Mouse (Mus musculus) gonadal fat pad, adult 2 months (tissue): ENCODE measurements around the gene Zfp462. TPM values are rescaled to one million over a fixed set of nuclear protein-coding genes. Genes with fewer than 3 reads are reported as not detected.

ENCODE experiments used
- DNase-seq: peaks from one replicate; pipeline ENCODE4 v3.0.0-alpha.2; 2012; ENCODE audit warnings: low read depth
- polyA plus RNA-seq: library from polyadenylated mRNA; depleted of rRNA; stranded (reverse); fragments of >200 nt; gene quantifications from 2 replicates; pipeline ENCODE4 v1.2.3, GENCODE M21; 2012

The Zfp462 gene
- polyA plus RNA-seq, 1 experiment = 7.2 TPM

- DNase-seq = no peak
These were observed 51.2 kb downstream of the Zfp462 start for GRCm38 (mm10) chr4:54996064-54996463.

GRCm38 (mm10) chr4:54998146-54998841, 53.4 kb downstream of the Zfp462 start:
- DNase-seq = no peak

GRCm38 (mm10) chr4:54999556-54999955, 54.7 kb downstream of the Zfp462 start:
- no peak for DNase-seq

- no peak for DNase-seq
These were observed 56.5 kb downstream of the Zfp462 start for GRCm38 (mm10) chr4:55001386-55001785.

DNA sequence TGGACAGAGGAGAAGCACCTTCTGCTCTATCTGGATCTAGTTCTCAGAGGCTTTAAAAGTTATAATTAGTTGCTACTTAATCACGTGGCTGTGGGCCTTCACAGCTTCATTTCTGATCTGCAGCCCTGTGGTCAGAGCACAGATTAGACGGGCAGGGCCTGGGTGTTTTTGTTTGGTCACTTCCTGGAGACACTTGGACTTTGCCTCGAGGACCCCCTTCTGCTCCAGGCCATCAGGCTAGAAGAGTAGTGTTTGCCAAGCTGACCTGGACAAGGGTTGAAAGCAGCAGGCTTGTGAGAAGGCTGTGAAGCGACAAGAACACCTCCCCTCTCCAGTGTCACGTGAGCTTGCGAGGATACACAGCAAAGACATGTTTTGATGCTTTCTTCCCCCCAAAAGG, 58.3 kb downstream of the Zfp462 start:
- no peak for DNase-seq

DNA sequence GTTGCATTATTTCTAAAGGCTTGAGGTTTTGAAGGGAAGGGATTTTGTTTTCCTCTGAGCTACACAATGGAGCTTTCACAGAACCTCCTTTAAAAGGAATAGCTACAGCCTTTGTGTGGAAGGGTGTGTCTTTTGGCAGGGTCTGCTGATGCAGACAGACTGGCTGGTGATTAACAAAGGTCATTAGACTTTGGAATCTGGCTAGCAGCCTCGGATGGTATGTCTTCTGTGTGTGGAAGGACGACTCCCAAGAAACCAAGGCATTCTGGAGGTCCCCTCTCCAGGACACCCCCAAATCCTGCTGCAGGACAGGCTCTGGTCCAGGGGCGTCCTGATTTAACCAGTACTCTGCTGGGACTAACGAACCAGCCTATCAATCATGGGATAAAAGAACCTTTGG, 60.2 kb downstream of the Zfp462 start:
- no peak for DNase-seq

- DNase-seq = no peak
These were observed 60.7 kb downstream of the Zfp462 start for GRCm38 (mm10) chr4:55005521-55005969.

- DNase-seq = no peak
These were observed 61.2 kb downstream of the Zfp462 start for GRCm38 (mm10) chr4:55006024-55006423.

DNA sequence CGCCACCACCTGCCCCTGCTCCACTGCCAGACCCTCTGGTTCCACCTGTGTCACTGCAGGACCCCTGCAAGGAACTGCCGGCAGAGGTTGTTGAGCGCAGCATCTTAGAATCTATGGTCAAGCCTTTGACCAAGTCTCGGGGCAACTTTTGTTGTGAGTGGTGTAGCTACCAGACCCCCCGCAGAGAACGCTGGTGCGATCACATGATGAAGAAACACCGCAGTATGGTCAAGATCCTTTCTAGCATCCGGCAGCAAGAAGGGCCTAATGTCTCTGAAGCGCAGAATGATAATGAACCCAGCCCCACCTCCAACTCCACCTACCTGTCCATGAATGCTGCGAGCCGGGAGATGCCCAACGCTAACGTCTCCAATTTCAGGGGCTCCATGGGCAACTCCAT, 63.8 kb downstream of the Zfp462 start:
- DNase-seq = no peak

GRCm38 (mm10) chr4:55011391-55011790, 66.5 kb downstream of the Zfp462 start:
- DNase-seq = no peak

- no peak for DNase-seq
These were observed 68.9 kb downstream of the Zfp462 start for GRCm38 (mm10) chr4:55013563-55014248.

- DNase-seq = no peak
These were observed 70.0 kb downstream of the Zfp462 start for GRCm38 (mm10) chr4:55014731-55015463.

GRCm38 (mm10) chr4:55015517-55015916, 70.7 kb downstream of the Zfp462 start:
- DNase-seq = no peak

DNA sequence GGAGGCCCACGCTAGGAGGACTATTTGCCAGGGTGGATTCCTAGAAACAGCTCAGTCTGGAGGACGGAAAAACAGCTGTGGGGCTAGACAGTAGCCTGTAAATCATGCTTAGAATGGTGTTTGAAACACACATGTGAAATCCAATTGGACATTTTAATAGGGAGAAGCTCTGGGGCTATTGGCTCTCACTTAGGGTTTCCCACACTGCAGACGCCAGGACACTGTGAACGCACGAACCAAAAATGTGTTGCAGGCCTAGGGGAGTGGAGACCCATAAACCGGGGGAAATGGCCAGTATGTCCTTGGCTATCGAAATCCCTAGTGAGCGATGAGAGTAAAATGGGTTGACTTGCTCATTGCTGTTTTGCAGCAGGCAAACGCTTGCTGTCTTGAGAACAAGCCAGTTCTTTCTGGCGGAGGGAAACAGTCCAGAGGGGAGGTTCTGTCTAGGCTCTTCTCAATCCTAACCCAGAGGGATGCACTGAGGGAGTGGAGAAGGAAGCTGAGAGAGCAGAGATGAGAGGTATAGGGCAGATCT, 81.3 kb downstream of the Zfp462 start:
- peak; percentile 81 for DNase-seq

DNA sequence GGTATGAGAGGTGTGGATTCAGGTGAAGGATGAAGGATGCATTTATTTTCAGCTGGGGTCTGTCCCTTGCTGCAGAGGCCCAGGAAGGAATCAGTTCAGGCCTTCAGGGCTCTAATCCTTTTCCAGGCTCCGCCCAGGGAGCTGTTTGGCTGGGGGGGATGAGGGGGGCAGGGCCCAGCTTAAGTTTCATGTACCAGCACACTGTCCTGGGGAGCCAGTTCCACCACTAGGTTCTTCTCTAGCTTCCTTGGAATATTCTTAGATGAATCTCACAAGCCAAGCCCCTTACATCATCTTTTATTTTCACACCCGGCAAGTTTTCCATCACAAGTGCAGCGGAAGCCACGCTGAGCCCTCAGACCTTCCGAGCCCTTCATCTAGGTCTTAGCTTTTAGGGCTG, 85.6 kb downstream of the Zfp462 start:
- no peak for DNase-seq

- DNase-seq = no peak
These were observed 87.6 kb downstream of the Zfp462 start for GRCm38 (mm10) chr4:55032317-55032930.

DNA sequence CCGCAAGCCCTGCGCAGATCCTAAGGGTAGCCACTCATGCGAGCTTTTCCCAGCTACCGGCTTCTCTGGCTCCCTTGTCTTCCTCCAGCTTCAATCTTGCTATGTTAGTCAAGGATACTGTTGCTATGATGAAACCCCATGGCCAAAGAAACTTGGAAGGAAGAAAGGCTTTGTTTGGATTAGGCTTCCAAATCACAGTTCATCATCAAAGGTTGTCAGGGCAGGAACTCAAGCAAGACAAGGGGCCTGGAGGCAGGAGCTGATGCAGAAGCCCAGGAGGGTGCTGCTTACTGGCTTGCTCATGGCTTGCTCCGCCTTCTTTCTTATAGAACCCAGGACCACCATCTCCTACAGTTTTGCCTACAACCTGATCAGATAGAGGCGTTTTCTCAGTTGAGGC, 88.6 kb downstream of the Zfp462 start:
- DNase-seq = no peak

- DNase-seq = no peak
These were observed 93.3 kb downstream of the Zfp462 start for GRCm38 (mm10) chr4:55038139-55038538.

DNA sequence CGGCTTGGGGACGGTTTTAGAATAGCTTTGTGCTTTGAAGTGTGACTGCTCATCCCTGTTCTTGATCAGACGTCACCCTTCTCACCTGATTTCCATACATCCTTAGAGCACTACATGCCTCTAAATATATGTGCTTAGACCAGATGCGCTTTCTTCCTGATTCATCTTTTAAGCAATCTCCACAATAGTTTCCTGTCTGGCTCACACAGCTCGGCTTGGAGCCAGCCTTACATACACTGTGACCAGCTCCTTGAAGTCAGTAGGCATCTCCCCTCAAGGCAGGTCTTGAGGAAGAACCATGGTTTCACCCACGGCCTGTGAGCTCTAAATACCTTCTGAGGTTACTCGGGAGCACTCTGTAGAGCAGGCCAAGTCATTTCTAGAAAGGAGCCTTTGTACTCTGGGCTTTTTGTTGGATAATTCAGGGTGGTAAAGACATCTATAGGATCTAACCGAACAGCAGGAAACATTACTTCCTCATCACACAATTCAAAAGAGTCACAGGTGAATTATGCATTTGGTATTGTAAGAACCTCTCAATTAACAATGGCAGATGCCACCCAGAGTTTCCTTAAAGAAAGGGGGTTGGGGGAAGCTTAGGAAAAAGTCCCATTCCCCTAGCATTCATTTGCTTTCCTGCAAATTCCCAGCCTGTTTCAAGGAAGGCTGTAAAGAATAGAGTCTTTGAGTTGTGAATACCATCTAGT, 95.6 kb downstream of the Zfp462 start:
- DNase-seq = no peak

DNA sequence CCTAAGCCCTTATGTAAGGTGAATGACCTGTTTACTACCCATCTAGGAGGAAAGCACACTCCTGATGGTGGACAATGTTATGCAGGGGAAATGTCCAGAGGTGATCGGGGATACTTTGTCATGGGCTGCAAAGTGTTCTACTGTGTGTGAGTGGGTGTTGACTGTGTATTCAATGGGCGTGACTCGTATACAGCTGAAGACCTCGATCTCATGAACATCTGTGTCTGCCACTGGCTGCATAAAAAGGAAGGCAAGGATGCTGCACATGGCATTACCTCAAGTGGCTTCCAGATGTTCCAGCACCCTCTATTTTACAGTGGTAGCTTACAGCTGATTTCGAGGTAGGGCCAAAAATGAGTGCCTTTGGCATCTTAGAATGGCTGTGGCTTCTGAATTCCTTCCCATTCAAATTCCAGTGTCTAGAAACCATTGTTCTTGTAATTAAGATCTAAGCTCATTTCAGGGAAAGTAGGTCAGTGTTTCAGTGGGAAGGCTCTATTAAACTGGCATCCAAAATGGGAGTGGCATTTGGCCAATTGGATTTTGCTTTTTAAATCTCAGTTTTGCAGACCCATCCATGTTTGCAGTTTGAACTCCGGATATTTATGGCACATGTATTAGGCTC, 96.4 kb downstream of the Zfp462 start:
- DNase-seq = no peak

GRCm38 (mm10) chr4:55042573-55042972, 97.7 kb downstream of the Zfp462 start:
- no peak for DNase-seq
